21 mouse cellular contexts compared by ENCODE assay signal in the genomic region with DNA sequence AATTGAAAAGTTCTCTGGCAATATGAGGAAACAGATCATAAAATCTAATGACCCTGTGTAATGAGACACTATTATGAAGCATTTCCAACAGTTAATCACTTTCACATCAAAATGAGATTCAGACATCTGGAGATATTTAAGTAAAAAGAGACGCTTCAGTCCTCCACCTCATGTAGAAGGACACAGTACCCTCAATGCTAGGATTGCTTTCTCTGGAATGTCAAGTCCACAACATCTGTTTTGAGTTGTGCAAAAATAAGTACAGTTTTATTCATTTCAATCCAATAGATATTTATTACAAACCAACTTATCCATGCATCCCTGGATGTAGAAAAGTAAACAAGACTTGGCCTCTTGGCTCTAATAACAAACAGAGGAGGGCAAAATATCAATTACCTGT.
"Had no signal": no experiment of that assay in that cellular context is flagged by ENCODE, and none has a peak within 500 bp of the region (broad histone marks: within the 10 kb centered on the region; RNA-seq: fewer than 3 reads in every experiment).

No protein-coding gene starts in this region.

- H3K4me1 ChIP-seq: limb, embryonic 15.5 days; midbrain, embryonic 10.5 days; midbrain, embryonic 13.5 days; neural tube, embryonic 13.5 days; stomach, embryonic 15.5 days had no signal

- H3K9me3 ChIP-seq: limb, embryonic 15.5 days; midbrain, embryonic 10.5 days; midbrain, embryonic 13.5 days; neural tube, embryonic 13.5 days; stomach, embryonic 15.5 days had no signal

- H3K4me3 ChIP-seq: layer of hippocampus, adult 2 months; limb, embryonic 15.5 days; midbrain, embryonic 10.5 days; midbrain, embryonic 13.5 days; myocyte; neural tube, embryonic 13.5 days; stomach, embryonic 15.5 days had no signal

- H3K27ac ChIP-seq: layer of hippocampus, adult 2 months; limb, embryonic 15.5 days; liver, embryonic 14.5 days; macrophage; midbrain, embryonic 10.5 days; midbrain, embryonic 13.5 days; neural tube, embryonic 13.5 days; stomach, embryonic 15.5 days had no signal

- H3K9ac ChIP-seq: limb, embryonic 15.5 days; liver, embryonic 14.5 days; liver, postnatal 0 days; lung, embryonic 14.5 days; midbrain, embryonic 13.5 days; neural tube, embryonic 13.5 days; stomach, embryonic 15.5 days had no signal

- H3K36me3 ChIP-seq: limb, embryonic 15.5 days; midbrain, embryonic 10.5 days; midbrain, embryonic 13.5 days; neural tube, embryonic 13.5 days; stomach, embryonic 15.5 days had no signal

- ATAC-seq: liver, postnatal 0 days; lung, postnatal 0 days; midbrain, embryonic 13.5 days; midbrain, embryonic 16.5 days had no signal

- DNase-seq: kidney, adult 9 months; kidney, postnatal 25 days; layer of hippocampus, adult 9-11 months; liver, postnatal 0 days; lung, embryonic 14.5 days; retina, postnatal 1 day; right cerebral cortex, postnatal 25 days; spleen, adult 18-20 months; thymus, postnatal 36 days had no signal

- H3K4me2 ChIP-seq: limb, embryonic 15.5 days; liver, embryonic 11.5 days; lung, embryonic 14.5 days; midbrain, embryonic 13.5 days; neural tube, embryonic 13.5 days; stomach, embryonic 15.5 days had no signal

- H3K27me3 ChIP-seq: limb, embryonic 15.5 days; midbrain, embryonic 13.5 days; neural tube, embryonic 13.5 days; stomach, embryonic 15.5 days had no signal
